Mouse (Mus musculus): ENCODE data around the gene Sars2.

- no peak for TF ChIP-seq POLR2A (IDR thresholded peaks at IDR 0.05; ENCODE audit: low read depth, low read length)
- no peak for TF ChIP-seq CTCF (IDR thresholded peaks at IDR 0.05; ENCODE audit: borderline replicate concordance, insufficient read depth, low read length)
Observed at GRCm38 (mm10) chr7:28785161-28785560, 43.4 kb downstream of the Sars2 start.
